Mouse (Mus musculus) bone marrow macrophage, adult 2 months (primary cell): Measurements from ENCODE around the gene Slc22a6.

Experiments used
- CTCF ChIP-seq: IDR thresholded peaks from 2 replicates; pipeline ENCODE4 v1.5.1; 2012; ENCODE audit warnings: low read depth, mild to moderate bottlenecking, low read length, moderate library complexity
- POLR2A ChIP-seq: IDR thresholded peaks from 2 replicates; pipeline ENCODE4 v1.6.1; 2012; ENCODE audit warnings: mild to moderate bottlenecking, low read depth, low read length, borderline replicate concordance

GRCm38 (mm10) chr19:8673336-8674063, 55.7 kb downstream of the Slc22a6 start:
- TF ChIP-seq POLR2A (no peak), CTCF (no peak)
